Mouse (Mus musculus) lung, embryonic 14.5 days (tissue): Measurements from ENCODE around the gene Polr3h. TPM values are rescaled to one million over a fixed set of nuclear protein-coding genes. Genes with fewer than 3 reads are reported as not detected.
"Not testable (repeated sequence)": the region's sequence is repeated elsewhere in the genome, so short reads cannot be mapped to it uniquely, and the experiment has no call there.

ENCODE experiments used
- ATAC-seq: fragments of 200-750 bp; cut with Nextera tagmentation; 2 replicates; pipeline ENCODE4 v1.8.0; 2017; ENCODE audit warnings: mild to moderate bottlenecking, moderate TSS enrichment, moderate library complexity; ENCODE audit not compliant: insufficient read depth
- DNase-seq: peaks from one replicate; pipeline ENCODE4 v3.0.0-alpha.2; 2015
- H3K27ac ChIP-seq: fragments of 300-500 bp; sonication (generic); 2 replicates; pipeline ENCODE4 v1.5.1; 2014; ENCODE audit warnings: low read depth, mild to moderate bottlenecking, moderate library complexity
- H3K27me3 ChIP-seq: fragments of 300-500 bp; sonication (generic); 2 replicates; pipeline ENCODE4 v1.6.1; 2014; ENCODE audit warnings: low read length, control low read depth; ENCODE audit not compliant: insufficient read depth
- H3K36me3 ChIP-seq: fragments of 300-500 bp; sonication (generic); 2 replicates; pipeline ENCODE4 v1.6.1; 2014; ENCODE audit warnings: control low read depth; ENCODE audit not compliant: insufficient read depth
- H3K4me1 ChIP-seq: fragments of 300-500 bp; sonication (generic); 2 replicates; pipeline ENCODE4 v1.6.1; 2014; ENCODE audit warnings: antibody characterized with exemption, control low read depth; ENCODE audit not compliant: insufficient read depth
- H3K4me2 ChIP-seq: fragments of 300-500 bp; sonication (generic); 2 replicates; pipeline ENCODE4 v1.6.1; 2014; ENCODE audit warnings: mild to moderate bottlenecking
- H3K4me3 ChIP-seq: fragments of 300-500 bp; sonication (generic); 2 replicates; pipeline ENCODE4 v1.5.1; 2014; ENCODE audit warnings: low read depth, low read length
- H3K9ac ChIP-seq: fragments of 300-500 bp; sonication (generic); 2 replicates; pipeline ENCODE4 v1.6.1; 2014
- H3K9me3 ChIP-seq: fragments of 300-500 bp; sonication (generic); 2 replicates; pipeline ENCODE4 v1.6.1; 2016; ENCODE audit warnings: low read depth, low read length, control low read depth
- CTCF ChIP-seq: IDR thresholded peaks from 2 replicates; pipeline ENCODE4 v1.5.1; 2016; ENCODE audit warnings: antibody characterized with exemption, low read depth
- WGBS: fragments of 180-500 bp; shearing (Covaris S2); extraction: QIAGEN DNeasy Blood & Tissue Kit; methylation state at CpG from one replicate; pipeline ENCODE4 v1.1.7; 2014; 5-methylcytosine and 5-hydroxymethylcytosine counted together
- polyA plus RNA-seq: library from polyadenylated mRNA; unstranded; fragments of >200 nt; fragmentation: Nextera tagmentation; extraction: Ambion mirVana; gene quantifications from 2 replicates; pipeline ENCODE4 v1.2.1, GENCODE M21; 2014

Gene Polr3h
- polyA plus RNA-seq = 74.4 and 89.5 TPM in 2 replicates

- Histone ChIP-seq H3K4me3 (peak within 1 kb of the TSS; percentile 74), H3K4me2 (peak within 1 kb of the TSS; percentile 93), H3K27me3 (no peaks in the 10 kb centered on the region), H3K9ac (peak within 1 kb of the TSS; percentile 77), H3K27ac (peak within 1 kb of the TSS; percentile 69), H3K4me1 (no peaks in the 10 kb centered on the region), H3K9me3 (no peaks in the 10 kb centered on the region), H3K36me3 (0 out of 2 replicates have a peak, but pooled peaks cover 7% of the 10 kb centered on the region)
- DNase-seq (peak; percentile 99), ATAC-seq (peak; percentile 95)
- TF ChIP-seq CTCF = no peak
- 0% methylated on average over 54 of the region's 54 CpGs for WGBS
Measured at GRCm38 (mm10) chr15:81925760-81926445, at the start of gene Polr3h. Gene Polr3h, minus strand, starts transcription at chr15:81926240.

- H3K4me1 ChIP-seq, H3K9ac ChIP-seq, H3K4me2 ChIP-seq, ATAC-seq, H3K9me3 ChIP-seq, DNase-seq, H3K4me3 ChIP-seq, H3K27ac ChIP-seq, H3K27me3 ChIP-seq, H3K36me3 ChIP-seq: not testable (repeated sequence)
- WGBS = 90% methylated on average over 8 of the region's 8 CpGs
Measured at GRCm38 (mm10) chr15:81975156-81975555, 49.1 kb upstream of the Polr3h start.

- H3K4me3 ChIP-seq, H3K4me1 ChIP-seq, DNase-seq, H3K9ac ChIP-seq, H3K27me3 ChIP-seq, H3K36me3 ChIP-seq, ATAC-seq, H3K9me3 ChIP-seq, H3K4me2 ChIP-seq, H3K27ac ChIP-seq: not testable (repeated sequence)
- 90% methylated on average over 4 of the region's 4 CpGs for WGBS
Measured at GRCm38 (mm10) chr15:81970498-81970897, 44.5 kb upstream of the Polr3h start.

- not testable (repeated sequence) for H3K9ac ChIP-seq, H3K4me1 ChIP-seq, H3K27ac ChIP-seq, ATAC-seq, H3K27me3 ChIP-seq, H3K4me3 ChIP-seq, DNase-seq, H3K36me3 ChIP-seq, H3K4me2 ChIP-seq, H3K9me3 ChIP-seq
- 66% methylated on average over 6 of the region's 6 CpGs for WGBS
Measured at GRCm38 (mm10) chr15:81969635-81970034, 43.6 kb upstream of the Polr3h start.

GRCm38 (mm10) chr15:81969173-81969572, 43.1 kb upstream of the Polr3h start:
- Histone ChIP-seq H3K4me3 (no peak overlapping the region), H3K9me3 (no peaks in the 10 kb centered on the region), H3K4me2 (no peak overlapping the region), H3K4me1 (no peaks in the 10 kb centered on the region), H3K27me3 (no peaks in the 10 kb centered on the region), H3K27ac (no peak overlapping the region), H3K9ac (no peak overlapping the region), H3K36me3 (no peaks in the 10 kb centered on the region)
- no peak for TF ChIP-seq CTCF
- ATAC-seq (no peak), DNase-seq (no peak)
- WGBS = 44% methylated on average over 7 of the region's 7 CpGs

- ATAC-seq = no peak
- 44% methylated on average over 2 of the region's 2 CpGs for WGBS
Measured at GRCm38 (mm10) chr15:81968447-81968846, 42.4 kb upstream of the Polr3h start.

GRCm38 (mm10) chr15:81967821-81968220, 41.8 kb upstream of the Polr3h start:
- no peaks in the 10 kb centered on the region for H3K9me3 ChIP-seq
- no peaks in the 10 kb centered on the region for H3K27me3 ChIP-seq
- no peak overlapping the region for H3K4me3 ChIP-seq

More at GRCm38 (mm10) chr15:81968447-81968846, 42.4 kb upstream of the Polr3h start:
- Histone ChIP-seq H3K9me3 (no peaks in the 10 kb centered on the region), H3K36me3 (no peaks in the 10 kb centered on the region), H3K27me3 (no peaks in the 10 kb centered on the region), H3K4me2 (no peak overlapping the region), H3K4me1 (no peaks in the 10 kb centered on the region), H3K4me3 (no peak overlapping the region), H3K9ac (no peak overlapping the region), H3K27ac (no peak overlapping the region)
- DNase-seq = no peak
- TF ChIP-seq CTCF = no peak

More at GRCm38 (mm10) chr15:81967821-81968220, 41.8 kb upstream of the Polr3h start:
- Histone ChIP-seq H3K9ac (no peak overlapping the region), H3K27ac (no peak overlapping the region), H3K4me2 (no peak overlapping the region), H3K4me1 (no peaks in the 10 kb centered on the region), H3K36me3 (no peaks in the 10 kb centered on the region)
- no peak for ATAC-seq
- WGBS = 88% methylated on average over 5 of the region's 5 CpGs
- DNase-seq = no peak
- TF ChIP-seq CTCF = no peak
